Mouse (Mus musculus): ENCODE data around the gene Nfia.

DNA sequence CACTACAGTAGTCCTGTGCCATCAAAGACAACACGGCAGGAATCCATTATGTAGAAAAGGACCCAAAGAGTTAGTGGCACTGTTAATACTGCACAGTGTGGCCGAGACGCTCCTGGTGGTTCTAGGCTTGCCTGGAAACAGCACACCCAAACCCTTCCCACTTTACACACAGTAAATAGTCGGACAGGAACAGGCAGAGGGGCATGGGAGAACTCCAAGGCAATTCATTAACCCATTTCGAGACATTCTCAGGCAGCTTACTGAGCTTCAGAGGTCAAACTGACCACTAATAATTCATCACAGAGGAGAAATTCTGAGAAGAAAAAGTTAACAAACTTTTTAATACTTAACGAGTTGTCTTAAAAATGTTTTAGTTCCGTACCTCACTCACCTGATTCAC lies 107.2 kb downstream of the Nfia start:
- TF ChIP-seq CTCF (conservative IDR thresholded peaks at IDR 0.05; ENCODE audit: low read length) (no peak), NANOG (IDR thresholded peaks at IDR 0.05; ENCODE audit: borderline replicate concordance, low read length) (no peak)
